In the genomic region with DNA sequence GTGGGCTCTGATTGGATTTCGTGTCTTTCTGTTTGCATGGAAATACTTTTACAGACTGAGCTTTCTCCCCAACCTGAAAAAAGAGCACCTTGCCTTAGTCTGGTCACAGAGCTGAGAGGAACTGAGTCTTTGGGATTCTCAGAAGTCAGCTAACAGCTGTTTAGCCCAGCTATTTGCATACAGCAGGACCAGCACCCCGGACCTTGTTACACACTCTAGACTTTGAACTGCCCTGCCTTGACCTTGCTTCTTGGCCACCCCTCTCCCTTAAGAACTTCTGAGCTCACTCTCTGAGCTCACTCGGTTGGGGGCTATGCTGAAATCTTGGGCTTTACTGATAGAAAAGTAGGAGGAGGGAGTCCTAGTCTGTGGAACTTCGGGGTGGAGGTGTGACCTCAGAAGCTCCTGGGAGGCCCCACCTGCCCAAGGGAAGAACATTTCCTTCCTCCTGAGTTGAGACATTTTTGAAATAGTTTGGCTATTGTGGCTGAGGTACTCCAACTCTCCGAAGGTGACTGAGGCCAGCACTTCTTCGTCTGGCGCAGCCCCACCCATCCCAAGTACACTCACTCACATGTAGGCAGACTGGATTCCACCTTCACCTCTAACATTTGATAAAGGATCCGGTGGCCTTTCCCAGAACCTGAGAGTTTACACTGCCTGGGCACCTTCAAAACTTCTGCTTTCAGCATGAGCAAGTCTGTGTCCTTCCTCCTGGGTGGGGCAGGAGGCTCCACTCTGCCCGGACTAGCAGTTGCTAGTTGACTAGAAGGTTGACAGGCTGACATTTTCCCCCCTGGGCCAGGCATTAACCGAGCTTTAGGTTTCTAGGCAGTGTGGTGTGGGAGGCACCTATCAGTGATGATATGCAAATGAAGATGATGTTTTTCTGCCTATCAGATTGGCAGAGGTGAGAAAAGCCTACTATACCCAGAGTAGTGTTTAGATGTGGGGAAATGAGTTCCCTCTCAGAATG, we compare ENCODE assay signal across 13 mouse cellular contexts. TPM values are rescaled to one million over a fixed set of nuclear protein-coding genes. Genes with fewer than 3 reads are reported as not detected.
DNase-seq lines count a peak whose midpoint lies in the region; ATAC-seq and TF ChIP-seq lines count a peak whose summit lies in the region.
"Had no signal": no experiment of that assay in that cellular context is flagged by ENCODE, and none has a peak within 500 bp of the region (broad histone marks: within the 10 kb centered on the region; RNA-seq: fewer than 3 reads in every experiment).

No protein-coding gene starts in this region.

- no peaks in the 10 kb centered on the region for H3K4me1 ChIP-seq in midbrain, postnatal 0 days (ENCODE audit: insufficient read depth, low read length)
- peaks cover 4% of the 10 kb centered on the region; the same call in 1 of the 2 replicates for H3K4me1 ChIP-seq in heart, embryonic 10.5 days

- H3K27me3 ChIP-seq in midbrain, postnatal 0 days (ENCODE audit: insufficient read depth, low read length) = no peaks in the 10 kb centered on the region
- 0 out of 2 replicates have a peak, but pooled peaks cover 9% of the 10 kb centered on the region for H3K27me3 ChIP-seq in heart, embryonic 10.5 days (ENCODE audit: insufficient read depth, poor library complexity, severe bottlenecking)
- H3K27me3 ChIP-seq: heart, embryonic 15.5 days had no signal

- no peak overlapping the region for H3K27ac ChIP-seq in midbrain, postnatal 0 days (ENCODE audit: low read depth, low read length)
- H3K27ac ChIP-seq in heart, embryonic 10.5 days = no peak overlapping the region
- H3K27ac ChIP-seq: gastrocnemius, adult 2 months; heart, embryonic 15.5 days; macrophage had no signal

- no peak overlapping the region for H3K4me2 ChIP-seq in midbrain, postnatal 0 days (ENCODE audit: low read depth, low read length, poor library complexity, severe bottlenecking)
- H3K4me2 ChIP-seq: heart, embryonic 15.5 days had no signal

- H3K9ac ChIP-seq in midbrain, postnatal 0 days (replicated peaks; ENCODE audit: low read length, poor library complexity, severe bottlenecking) = no peak overlapping the region
- H3K9ac ChIP-seq: heart, embryonic 15.5 days had no signal

- H3K9me3 ChIP-seq in midbrain, postnatal 0 days (ENCODE audit: low read length) = no peaks in the 10 kb centered on the region
- no peaks in the 10 kb centered on the region for H3K9me3 ChIP-seq in heart, embryonic 10.5 days
- H3K9me3 ChIP-seq: heart, embryonic 15.5 days had no signal

- no peak overlapping the region for H3K4me3 ChIP-seq in midbrain, postnatal 0 days (ENCODE audit: low read depth, low read length)
- H3K4me3 ChIP-seq in heart, embryonic 10.5 days = no peak overlapping the region
- H3K4me3 ChIP-seq: gastrocnemius, adult 2 months; heart, embryonic 15.5 days; myocyte had no signal

- no peak for TF ChIP-seq CTCF in midbrain, postnatal 0 days (IDR thresholded peaks at IDR 0.05)

- 64% methylated on average over 10 of the region's 10 CpGs for WGBS in midbrain, postnatal 0 days
- 52% methylated on average over 10 of the region's 10 CpGs for WGBS in heart, embryonic 10.5 days

- ATAC-seq in midbrain, postnatal 0 days (ENCODE audit: low FRiP score) = no peak
- ATAC-seq: inflammation-experienced regulatory T-cells, adult 6 months had no signal

- H3K36me3 ChIP-seq in midbrain, postnatal 0 days (ENCODE audit: insufficient read depth, low read length) = no peaks in the 10 kb centered on the region
- no peaks in the 10 kb centered on the region for H3K36me3 ChIP-seq in heart, embryonic 10.5 days
- H3K36me3 ChIP-seq: heart, embryonic 15.5 days had no signal

- DNase-seq in kidney, adult 9 months = peak; percentile 72
- no peak for DNase-seq in kidney, postnatal 4 days
- DNase-seq in c-Kit-positive CD71-positive TER-119-negative erythroid progenitor cells, embryonic 14.5 days (ENCODE audit: low read depth) = peak; percentile 4
- peak; percentile 61 for DNase-seq in lung, postnatal 10 days
- DNase-seq in thymus, postnatal 14 days = peak; percentile 32
- no peak for DNase-seq in urinary bladder, adult 18-20 months (ENCODE audit: low spot score in 2 of 2)
- no peak for DNase-seq in midbrain, postnatal 0 days (ENCODE audit: low spot score)
- DNase-seq in heart, embryonic 10.5 days (ENCODE audit: low spot score) = no peak
- DNase-seq: gastrocnemius, adult 2 months had no signal

RNA-seq across cellular contexts. Expression of a gene that starts 27.2 kb away (rescaled TPM):
- total RNA-seq in midbrain, postnatal 0 days (2014; rRNA removed) = 8.9 and 12.1 TPM in 2 replicates
- 4.4 and 5.2 TPM in 2 replicates for polyA plus RNA-seq in midbrain, postnatal 0 days (2015; fragmentation: Nextera tagmentation; extraction: Ambion mirVana)
- polyA plus RNA-seq in heart, embryonic 10.5 days (2016; fragmentation: Nextera tagmentation; extraction: Ambion mirVana) = 0.10 and 0.18 TPM in 2 replicates
- polyA plus RNA-seq: inflammation-experienced regulatory T-cells, adult 6 months had no signal

RNA-seq across cellular contexts. Expression of a gene that starts 43.4 kb away (rescaled TPM):
- 5.2 and 5.4 TPM in 2 replicates for total RNA-seq in midbrain, postnatal 0 days (2014; rRNA removed)
- 5.1 and 5.2 TPM in 2 replicates for polyA plus RNA-seq in midbrain, postnatal 0 days (2015; fragmentation: Nextera tagmentation; extraction: Ambion mirVana)
- polyA plus RNA-seq in heart, embryonic 10.5 days (2016; fragmentation: Nextera tagmentation; extraction: Ambion mirVana) = 12.4 and 14.4 TPM in 2 replicates

RNA-seq across cellular contexts. Expression of a gene that starts 43.6 kb away (rescaled TPM):
- 38.3 and 68.5 TPM in 2 replicates for total RNA-seq in midbrain, postnatal 0 days (2014; rRNA removed)
- polyA plus RNA-seq in midbrain, postnatal 0 days (2015; fragmentation: Nextera tagmentation; extraction: Ambion mirVana) = 13.6 and 16.5 TPM in 2 replicates
- 9.5 and 10.2 TPM in 2 replicates for polyA plus RNA-seq in heart, embryonic 10.5 days (2016; fragmentation: Nextera tagmentation; extraction: Ambion mirVana)

RNA-seq across cellular contexts. Expression of a gene that starts 51.0 kb away (rescaled TPM):
- total RNA-seq in midbrain, postnatal 0 days (2014; rRNA removed) = 722 and 739 TPM in 2 replicates
- polyA plus RNA-seq in midbrain, postnatal 0 days (2015; fragmentation: Nextera tagmentation; extraction: Ambion mirVana) = 780 and 851 TPM in 2 replicates
- polyA plus RNA-seq in heart, embryonic 10.5 days (2016; fragmentation: Nextera tagmentation; extraction: Ambion mirVana) = 2,435 and 2,436 TPM in 2 replicates

Comparison
In these comparisons a context has a peak if more than half of its experiments do, and no peak if none do; other contexts are left out.
1. DNase-seq: peak in kidney, adult 9 months (single experiment), c-Kit-positive CD71-positive TER-119-negative erythroid progenitor cells, embryonic 14.5 days (single experiment), lung, postnatal 10 days (single experiment) and thymus, postnatal 14 days (single experiment); none in kidney, postnatal 4 days (0 of 2), urinary bladder, adult 18-20 months (0 of 2), midbrain, postnatal 0 days (single experiment) and heart, embryonic 10.5 days (single experiment).